Mouse (Mus musculus) heart, embryonic 10.5 days (tissue): Measurements from ENCODE around the gene Slc5a2. TPM values are rescaled to one million over a fixed set of nuclear protein-coding genes. Genes with fewer than 3 reads are reported as not detected.

ENCODE experiments used
- DNase-seq: peaks from one replicate; pipeline ENCODE4 v3.0.0-alpha.2; 2017; ENCODE audit warnings: low spot score
- H3K27ac ChIP-seq: fragments of 300-500 bp; sonication (generic); 2 replicates; pipeline ENCODE4 v1.5.1; 2016; ENCODE audit warnings: mild to moderate bottlenecking
- H3K27me3 ChIP-seq: fragments of 300-500 bp; sonication (generic); 2 replicates; pipeline ENCODE4 v1.6.1; 2016; ENCODE audit warnings: mild to moderate bottlenecking; ENCODE audit not compliant: poor library complexity, insufficient read depth, severe bottlenecking
- H3K36me3 ChIP-seq: fragments of 300-500 bp; sonication (generic); 2 replicates; pipeline ENCODE4 v1.6.1; 2016; ENCODE audit warnings: mild to moderate bottlenecking, moderate library complexity
- H3K4me1 ChIP-seq: fragments of 300-500 bp; sonication (generic); 2 replicates; pipeline ENCODE4 v1.6.1; 2016; ENCODE audit warnings: mild to moderate bottlenecking
- H3K4me3 ChIP-seq: fragments of 300-500 bp; sonication (generic); 2 replicates; pipeline ENCODE4 v1.5.1; 2016; ENCODE audit warnings: mild to moderate bottlenecking, moderate library complexity
- H3K9me3 ChIP-seq: fragments of 300-500 bp; sonication (generic); 2 replicates; pipeline ENCODE4 v1.6.1; 2016; ENCODE audit warnings: mild to moderate bottlenecking, moderate library complexity
- WGBS: fragments of 180-500 bp; shearing (Covaris S2); methylation state at CpG from one replicate; pipeline ENCODE4 v1.1.7; 2016; 5-methylcytosine and 5-hydroxymethylcytosine counted together
- polyA plus RNA-seq: library from polyadenylated mRNA; unstranded; fragments of >200 nt; fragmentation: Nextera tagmentation; extraction: Ambion mirVana; gene quantifications from 2 replicates; pipeline ENCODE4 v1.2.1, GENCODE M21; 2016

Slc5a2 gene
- polyA plus RNA-seq: 0.37 and 0.48 TPM in 2 replicates

DNA sequence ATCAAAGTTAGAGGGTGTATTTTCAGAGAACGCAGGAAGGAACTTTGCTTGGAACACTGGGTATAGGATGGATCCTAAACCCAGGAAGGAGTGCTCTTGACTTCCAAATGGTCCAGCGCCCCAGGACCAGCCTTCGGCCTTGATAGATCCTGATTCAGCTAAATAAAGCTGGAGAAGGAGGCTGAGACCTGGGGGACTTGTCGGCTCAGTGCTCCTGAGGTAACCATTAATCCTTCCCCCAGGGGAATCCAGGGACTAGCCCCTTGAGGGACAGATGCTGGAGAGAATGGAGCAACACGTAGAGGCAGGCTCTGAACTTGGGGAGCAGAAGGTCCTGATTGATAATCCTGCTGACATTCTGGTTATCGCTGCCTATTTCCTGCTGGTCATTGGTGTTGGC is at the start of gene Slc5a2:
Gene Slc5a2 (plus strand): TSS at position 247 of the 400 bp plus-strand sequence.
- WGBS: 74% methylated on average over 6 of the region's 6 CpGs
- no peak within 1 kb of the TSS for H3K4me3 ChIP-seq
- no peak for DNase-seq
- H3K27me3 ChIP-seq: no peaks in the 10 kb centered on the region; the same call in 1 of the 2 replicates
- H3K36me3 ChIP-seq: no peaks in the 10 kb centered on the region
- no peaks in the 10 kb centered on the region for H3K9me3 ChIP-seq
- H3K27ac ChIP-seq: no peak within 1 kb of the TSS
- peaks cover 11% of the 10 kb centered on the region for H3K4me1 ChIP-seq

DNA sequence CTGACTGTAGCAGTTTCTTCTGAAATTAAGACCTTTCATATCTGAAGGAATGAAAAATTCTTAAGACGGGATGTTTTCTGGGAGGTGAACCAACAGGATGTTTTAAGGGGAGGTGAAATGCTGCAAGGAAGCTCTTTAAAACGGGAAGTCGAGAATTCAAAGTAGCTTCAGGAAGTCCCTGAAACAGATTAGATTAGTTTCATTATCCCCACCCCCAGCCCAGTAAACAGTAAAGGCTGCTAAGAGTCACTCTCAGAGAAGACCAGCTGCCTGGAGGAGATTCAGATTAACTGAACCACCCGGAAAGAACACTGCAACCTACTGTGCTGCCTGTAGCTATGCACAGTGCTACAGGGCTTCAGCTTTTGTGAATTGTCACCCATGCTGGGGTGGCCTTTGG is 45.5 kb upstream of the Slc5a2 start:
- Histone ChIP-seq H3K27ac (no peak overlapping the region), H3K27me3 (no peaks in the 10 kb centered on the region), H3K9me3 (no peaks in the 10 kb centered on the region), H3K4me3 (no peak overlapping the region), H3K4me1 (no peaks in the 10 kb centered on the region), H3K36me3 (no peaks in the 10 kb centered on the region)
- WGBS: 55% methylated on average over 4 of the region's 4 CpGs
- DNase-seq: no peak

DNA sequence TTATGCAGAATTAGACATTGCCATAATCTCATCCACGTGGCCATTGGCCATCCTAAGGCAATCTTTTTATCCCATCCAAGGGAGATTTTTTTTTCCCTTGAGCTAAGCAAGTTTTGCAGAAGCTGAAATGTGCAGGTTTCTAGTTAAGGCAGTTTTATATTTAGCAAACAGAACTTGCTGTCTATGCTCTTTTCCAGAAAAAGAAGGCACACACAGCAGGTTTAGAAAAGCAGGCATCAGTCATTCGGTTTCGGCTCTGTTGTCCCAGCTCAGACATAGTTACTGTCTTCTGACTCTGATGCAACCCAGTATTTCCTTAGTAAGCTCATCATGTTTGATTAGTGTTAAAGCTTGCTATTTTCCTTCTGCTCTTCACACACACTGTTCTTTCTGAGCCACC is 44.5 kb upstream of the Slc5a2 start:
- DNase-seq: no peak

DNA sequence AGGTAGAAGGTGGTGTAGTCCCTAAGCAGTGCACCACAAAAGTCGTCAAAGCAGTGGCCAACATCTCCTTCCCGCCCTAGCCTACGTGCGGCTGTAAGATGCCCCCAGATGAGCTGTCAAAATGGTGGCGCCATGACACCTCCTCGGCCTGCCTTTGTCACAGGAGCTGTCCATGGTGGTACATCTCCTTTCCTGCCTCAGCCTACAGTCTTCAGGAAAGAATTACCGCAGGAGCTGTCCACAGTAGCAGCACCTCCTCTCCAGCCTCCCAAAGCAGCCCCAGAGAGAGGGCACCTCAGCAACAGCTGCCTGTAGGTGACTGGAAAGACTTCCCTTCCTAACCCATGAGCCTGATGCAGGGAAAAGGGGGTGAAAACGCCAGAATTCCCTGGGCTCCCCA is 33.7 kb upstream of the Slc5a2 start:
- Histone ChIP-seq H3K27me3 (no peaks in the 10 kb centered on the region), H3K27ac (no peak overlapping the region), H3K36me3 (peaks cover 8% of the 10 kb centered on the region; the same call in 1 of the 2 replicates), H3K9me3 (no peaks in the 10 kb centered on the region), H3K4me3 (no peak overlapping the region), H3K4me1 (peaks cover 2% of the 10 kb centered on the region; the same call in 1 of the 2 replicates)
- no peak for DNase-seq
- 39% methylated on average over 8 of the region's 8 CpGs for WGBS

More for the DNA sequence above, 44.5 kb upstream of the Slc5a2 start:
- no peaks in the 10 kb centered on the region for H3K4me1 ChIP-seq
- no peaks in the 10 kb centered on the region for H3K9me3 ChIP-seq
- no peaks in the 10 kb centered on the region for H3K36me3 ChIP-seq
- 90% methylated on average over 3 of the region's 3 CpGs for WGBS
- H3K4me3 ChIP-seq: no peak overlapping the region
- H3K27me3 ChIP-seq: no peaks in the 10 kb centered on the region
- H3K27ac ChIP-seq: no peak overlapping the region

DNA sequence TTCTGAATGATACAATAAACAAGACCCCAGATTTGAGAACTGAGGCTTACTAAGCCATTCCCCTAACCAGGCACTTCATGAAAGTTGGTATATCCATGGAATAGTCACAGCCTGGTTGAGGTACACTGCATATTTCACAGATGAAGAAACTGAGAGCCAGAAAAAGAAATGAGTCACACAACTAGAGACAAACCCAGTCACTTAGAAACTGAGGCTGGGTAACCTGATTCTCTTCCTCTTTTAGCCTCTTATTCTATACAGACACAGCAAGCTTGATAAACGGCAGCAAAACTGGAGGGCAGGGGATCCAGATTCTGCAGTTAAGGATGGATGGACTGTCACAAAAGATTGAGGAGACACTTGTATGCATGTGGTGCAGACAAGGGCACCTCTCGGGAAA is 30.7 kb upstream of the Slc5a2 start:
- DNase-seq: no peak
- Histone ChIP-seq H3K9me3 (no peaks in the 10 kb centered on the region), H3K27me3 (no peaks in the 10 kb centered on the region), H3K36me3 (peaks cover 11% of the 10 kb centered on the region), H3K4me3 (no peak overlapping the region), H3K4me1 (peaks cover 14% of the 10 kb centered on the region), H3K27ac (no peak overlapping the region)
- 87% methylated on average over 2 of the region's 2 CpGs for WGBS

DNA sequence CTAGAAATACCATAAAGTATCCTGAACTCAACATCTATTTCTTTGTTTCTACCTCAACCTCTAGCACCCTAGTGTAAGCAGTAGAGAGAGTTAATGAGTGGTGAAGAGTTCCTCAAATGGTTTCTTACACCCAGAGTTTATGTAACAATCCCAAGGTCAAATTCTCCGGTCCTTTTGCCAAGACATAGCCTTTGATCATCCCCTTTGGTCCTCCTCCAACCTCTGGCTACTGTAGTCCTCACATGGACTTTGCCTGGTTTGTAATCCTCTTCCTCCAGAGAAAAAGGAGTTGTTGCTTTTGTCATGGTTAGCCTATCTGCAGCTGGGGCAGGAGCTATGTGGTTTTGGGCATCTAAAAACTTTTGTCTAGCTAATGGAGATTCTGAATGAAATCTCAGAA is 30.0 kb upstream of the Slc5a2 start:
- H3K4me3 ChIP-seq: no peak overlapping the region
- H3K9me3 ChIP-seq: no peaks in the 10 kb centered on the region
- no peak for DNase-seq

DNA sequence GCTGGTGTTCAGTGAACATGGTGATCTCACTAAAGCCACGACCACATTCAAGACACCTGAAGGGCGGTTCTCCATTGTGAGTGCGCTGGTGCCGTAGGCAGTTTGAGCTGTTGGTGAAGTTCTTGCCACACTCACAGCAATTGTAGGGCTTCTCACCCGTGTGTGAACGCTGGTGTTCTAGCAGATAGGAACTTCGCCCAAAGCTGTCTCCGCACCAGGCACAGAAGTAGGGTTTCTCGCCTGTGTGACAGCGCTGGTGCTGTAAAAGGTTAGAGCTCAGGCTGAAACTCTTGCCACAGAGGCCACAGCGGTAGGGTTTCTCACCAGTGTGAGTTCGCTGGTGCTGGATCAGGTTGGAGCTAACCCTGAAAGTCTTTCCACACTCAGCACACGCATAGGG is 29.0 kb upstream of the Slc5a2 start:
- H3K4me1 ChIP-seq: peaks cover 23% of the 10 kb centered on the region
- 87% methylated on average over 13 of the region's 13 CpGs for WGBS
- DNase-seq: no peak
- H3K4me3 ChIP-seq: peak overlapping the region; percentile 79; the same call in 1 of the 2 replicates
- H3K9me3 ChIP-seq: no peaks in the 10 kb centered on the region
- no peaks in the 10 kb centered on the region for H3K27me3 ChIP-seq
- H3K36me3 ChIP-seq: peaks cover 28% of the 10 kb centered on the region
- H3K27ac ChIP-seq: peak overlapping the region; percentile 97

More for the DNA sequence above, 30.0 kb upstream of the Slc5a2 start:
- Histone ChIP-seq H3K27ac (no peak overlapping the region), H3K36me3 (peaks cover 18% of the 10 kb centered on the region), H3K4me1 (peaks cover 21% of the 10 kb centered on the region), H3K27me3 (no peaks in the 10 kb centered on the region)
- WGBS: 79% methylated on average over 1 of the region's 1 CpGs

DNA sequence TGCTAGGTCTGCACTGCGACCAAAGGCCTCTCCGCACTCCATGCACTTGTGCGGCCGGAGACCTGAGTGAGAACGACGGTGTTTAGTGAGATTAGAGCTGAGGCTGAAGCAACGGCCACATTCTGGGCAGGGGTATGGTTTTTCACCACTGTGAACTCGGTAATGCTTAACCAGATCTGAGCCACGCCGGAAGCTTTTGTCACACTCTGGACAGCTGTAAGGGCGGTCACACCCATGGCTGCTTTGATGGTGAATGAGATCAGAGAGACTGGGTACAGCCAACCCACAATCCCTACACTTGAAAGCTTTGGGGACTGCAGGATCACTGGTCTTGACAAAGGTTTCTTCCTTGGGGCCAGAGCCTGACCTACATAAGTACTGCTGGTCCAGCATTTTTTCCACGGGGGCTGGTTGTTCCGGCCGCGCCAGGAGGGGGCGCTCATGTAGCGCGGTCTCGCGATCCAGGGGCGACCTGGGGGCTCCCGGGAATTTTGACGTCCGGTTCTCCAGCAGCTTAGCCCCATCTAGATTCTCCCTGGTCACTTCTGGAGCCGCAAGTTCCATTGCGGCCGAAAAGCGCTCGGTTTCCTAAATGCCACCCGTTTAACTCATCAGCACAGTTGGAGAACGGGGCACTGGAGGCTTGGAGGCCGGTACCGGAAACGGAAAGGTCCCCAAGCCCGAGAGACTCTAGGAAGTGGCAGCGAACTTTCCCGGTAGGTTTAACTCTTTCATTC is 28.4 kb upstream of the Slc5a2 start, which contains the start of gene Armc5:
Gene Armc5 (plus strand): TSS at position 487 of the 737 bp plus-strand sequence.
- peaks cover 34% of the 10 kb centered on the region for H3K36me3 ChIP-seq
- 25% methylated on average over 37 of the region's 37 CpGs for WGBS
- no peaks in the 10 kb centered on the region for H3K27me3 ChIP-seq
- no peaks in the 10 kb centered on the region for H3K9me3 ChIP-seq
- peak; percentile 91 for DNase-seq
- H3K4me1 ChIP-seq: peaks cover 23% of the 10 kb centered on the region
- H3K4me3 ChIP-seq: peak within 1 kb of the TSS; percentile 79
- peak within 1 kb of the TSS; percentile 97 for H3K27ac ChIP-seq

DNA sequence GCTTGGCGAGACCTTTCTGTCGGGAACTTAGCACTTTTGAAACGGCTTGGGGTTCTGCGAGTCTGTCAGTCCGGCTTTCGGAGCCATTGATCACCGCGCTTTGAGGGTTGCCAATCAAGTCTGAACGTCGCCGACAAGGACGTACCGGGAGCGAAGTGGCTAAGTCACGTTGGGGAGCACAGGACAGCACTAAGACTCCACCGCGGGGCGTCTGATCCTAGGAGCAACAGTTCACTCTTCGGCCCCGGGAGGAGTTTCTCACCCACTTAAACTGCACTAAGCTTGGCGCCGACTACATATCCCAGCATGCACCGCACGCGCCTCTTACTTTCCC is 27.9 kb upstream of the Slc5a2 start:
- Histone ChIP-seq H3K4me3 (peak overlapping the region; percentile 79), H3K27me3 (no peaks in the 10 kb centered on the region), H3K4me1 (peaks cover 23% of the 10 kb centered on the region), H3K9me3 (no peaks in the 10 kb centered on the region), H3K36me3 (peaks cover 39% of the 10 kb centered on the region), H3K27ac (peak overlapping the region; percentile 97)
- DNase-seq: no peak
- WGBS: under 1% methylated on average over 25 of the region's 25 CpGs

DNA sequence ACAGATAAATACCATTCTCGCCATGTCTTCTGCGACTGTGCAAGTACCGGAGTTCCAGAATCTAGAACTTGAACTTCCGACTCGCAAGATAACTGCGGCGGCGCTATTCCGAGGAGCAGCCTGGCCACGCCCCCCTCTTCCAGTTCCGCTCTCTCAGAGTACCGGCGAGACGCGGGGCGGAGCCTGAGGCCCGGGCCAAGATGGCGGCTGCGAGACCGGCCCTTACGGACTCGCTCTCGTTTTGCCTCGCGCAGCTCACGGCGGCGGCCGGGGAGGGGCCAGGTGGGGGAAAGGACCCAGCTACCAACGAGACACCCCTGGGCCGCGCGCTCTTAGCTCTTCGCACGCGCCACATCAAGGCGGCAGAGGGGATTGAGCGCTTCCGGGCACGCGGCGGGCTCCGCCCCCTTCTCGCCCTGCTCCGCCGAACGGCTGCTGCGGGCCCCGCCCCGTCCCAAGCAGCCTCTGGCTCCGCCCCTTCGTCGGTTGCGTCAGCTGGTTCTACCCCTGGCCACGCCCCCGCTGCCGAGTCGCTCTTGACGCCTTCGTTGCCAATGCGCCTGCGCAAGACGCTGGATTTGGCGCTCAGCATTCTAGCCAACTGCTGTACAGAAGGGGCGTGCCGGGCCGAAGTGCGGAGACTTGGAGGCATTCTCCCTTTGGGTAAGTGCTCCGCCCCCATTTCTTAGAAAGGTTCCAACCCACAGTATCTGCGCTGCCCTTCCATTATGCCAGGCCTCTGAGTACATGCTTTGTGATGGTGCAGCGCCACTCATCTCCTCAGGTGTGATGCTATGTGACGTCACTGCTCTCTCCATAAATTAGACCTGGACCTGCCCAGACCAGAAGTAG is 27.3 kb upstream of the Slc5a2 start, which contains the start of gene 9130023H24Rik:
Gene 9130023H24Rik (minus strand): TSS at position 105 of the 852 bp plus-strand sequence.
- H3K27ac ChIP-seq: peak within 1 kb of the TSS; percentile 97
- peaks cover 45% of the 10 kb centered on the region for H3K36me3 ChIP-seq
- peak within 1 kb of the TSS; percentile 79 for H3K4me3 ChIP-seq
- WGBS: under 1% methylated on average over 72 of the region's 72 CpGs
- DNase-seq: peak; percentile 100
- no peaks in the 10 kb centered on the region for H3K27me3 ChIP-seq
- peaks cover 23% of the 10 kb centered on the region for H3K4me1 ChIP-seq
- no peaks in the 10 kb centered on the region for H3K9me3 ChIP-seq

DNA sequence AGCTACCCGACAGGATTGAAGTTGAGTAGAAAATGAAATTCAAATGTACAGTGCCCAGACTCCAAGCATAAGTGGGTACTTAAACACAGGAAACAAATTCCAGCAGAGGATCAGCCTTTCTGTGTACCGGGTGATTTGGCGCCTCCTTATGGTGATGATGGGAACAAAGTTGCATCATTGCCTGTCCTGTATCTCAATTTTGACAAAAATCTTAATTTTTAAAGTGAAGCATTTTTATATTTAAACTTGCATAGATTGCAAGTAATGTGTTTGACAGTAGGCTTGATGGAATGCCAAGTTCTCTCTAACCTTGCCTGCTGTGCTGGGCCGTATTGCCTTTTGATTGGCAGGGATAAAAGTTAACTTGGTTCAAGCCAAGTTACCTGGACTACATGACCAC is 26.5 kb upstream of the Slc5a2 start:
- peaks cover 49% of the 10 kb centered on the region for H3K36me3 ChIP-seq
- WGBS: 29% methylated on average over 4 of the region's 4 CpGs
- DNase-seq: peak; percentile 73
- no peaks in the 10 kb centered on the region for H3K9me3 ChIP-seq
- no peaks in the 10 kb centered on the region for H3K27me3 ChIP-seq
- peak overlapping the region; percentile 97 for H3K27ac ChIP-seq
- H3K4me3 ChIP-seq: peak overlapping the region; percentile 79
- peaks cover 26% of the 10 kb centered on the region for H3K4me1 ChIP-seq

DNA sequence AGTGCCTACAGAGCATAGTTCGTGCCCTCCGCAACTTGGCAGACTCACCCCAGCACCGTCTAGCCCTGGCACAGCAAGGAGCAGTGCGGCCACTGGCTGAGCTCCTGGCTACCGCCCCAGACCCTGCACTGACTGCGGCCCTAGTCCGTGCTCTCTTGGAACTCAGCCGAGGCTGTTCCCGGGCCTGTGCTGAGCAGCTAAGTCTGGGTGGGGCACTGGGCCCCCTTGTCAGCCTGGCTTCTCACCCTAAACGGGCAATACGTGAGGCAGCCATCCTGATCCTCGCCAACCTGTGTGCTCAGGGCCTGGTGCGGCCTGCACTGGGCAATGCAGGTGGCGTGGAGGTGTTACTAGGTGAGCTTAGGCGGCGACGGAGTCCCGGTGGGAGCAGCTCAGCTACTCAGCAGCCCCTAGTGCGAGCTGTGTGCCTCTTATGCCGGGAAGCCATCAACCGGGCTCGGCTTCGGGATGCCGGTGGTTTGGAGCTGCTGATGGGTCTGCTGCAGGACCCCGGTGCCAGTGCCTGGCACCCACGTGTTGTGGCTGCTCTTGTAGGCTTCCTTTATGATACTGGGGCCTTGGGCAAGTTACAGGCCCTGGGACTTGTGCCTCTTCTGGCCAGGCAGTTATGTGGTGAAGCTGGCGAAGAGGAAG is 25.2 kb upstream of the Slc5a2 start:
- H3K4me1 ChIP-seq: peaks cover 35% of the 10 kb centered on the region
- 0 out of 2 replicates have a peak overlapping the region, but pooled peaks have one; percentile 13 for H3K27ac ChIP-seq
- peak; percentile 70 for DNase-seq
- no peaks in the 10 kb centered on the region for H3K27me3 ChIP-seq
- no peaks in the 10 kb centered on the region for H3K9me3 ChIP-seq
- WGBS: 90% methylated on average over 27 of the region's 27 CpGs
- peaks cover 62% of the 10 kb centered on the region for H3K36me3 ChIP-seq
- H3K4me3 ChIP-seq: no peak overlapping the region
